Mouse (Mus musculus) cortical plate, adult 2 months (tissue): ENCODE results near the gene Acsbg1.

ENCODE experiments used
- CTCF ChIP-seq: fragments of 200-500 bp; IDR thresholded peaks from 2 replicates; pipeline ENCODE4 v1.5.1; 2011; ENCODE audit warnings: mild to moderate bottlenecking, control low read depth, low read length; ENCODE audit not compliant: insufficient read depth; ENCODE audit errors: extremely low read depth
- POLR2A ChIP-seq: fragments of 200-500 bp; IDR thresholded peaks from 2 replicates; pipeline ENCODE4 v1.6.1; 2011; ENCODE audit warnings: mild to moderate bottlenecking, low read length, control low read depth; ENCODE audit not compliant: insufficient read depth; ENCODE audit errors: extremely low read depth

DNA sequence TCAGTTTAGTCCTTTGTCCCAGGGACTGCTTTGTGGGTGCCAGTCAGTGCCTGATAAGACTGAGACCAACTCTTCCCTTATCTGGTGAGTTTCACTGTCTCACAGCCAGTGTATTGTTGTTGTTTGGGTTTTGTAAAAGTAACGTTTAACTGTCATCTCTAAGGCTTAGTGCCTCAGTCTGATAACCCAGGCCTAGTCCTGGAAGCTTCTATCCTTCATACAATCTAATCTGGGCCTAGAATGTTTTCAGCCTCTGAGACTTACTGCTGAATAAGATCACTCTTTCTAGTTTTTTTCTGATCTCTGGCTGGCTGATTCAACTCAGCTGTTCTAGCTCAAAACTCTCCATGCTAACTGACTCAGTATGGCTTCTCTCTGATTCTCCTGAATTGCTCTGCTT, 78.0 kb downstream of the Acsbg1 start:
- TF ChIP-seq POLR2A (no peak), CTCF (no peak)
